Mouse (Mus musculus): ENCODE data around the gene Olfr1196.
"Not testable (repeated sequence)": the region's sequence is repeated elsewhere in the genome, so short reads cannot be mapped to it uniquely, and the experiment has no call there.

Olfr1196 gene

GRCm38 (mm10) chr2:88704497-88704896, at the start of gene Olfr1196:
Gene Olfr1196, minus strand, starts transcription at chr2:88704597.
- DNase-seq = no peak

GRCm38 (mm10) chr2:88751270-88751669, 46.9 kb upstream of the Olfr1196 start, which contains the start of gene Olfr1198:
Gene Olfr1198, minus strand, starts transcription at chr2:88751370.
- DNase-seq = no peak

DNA sequence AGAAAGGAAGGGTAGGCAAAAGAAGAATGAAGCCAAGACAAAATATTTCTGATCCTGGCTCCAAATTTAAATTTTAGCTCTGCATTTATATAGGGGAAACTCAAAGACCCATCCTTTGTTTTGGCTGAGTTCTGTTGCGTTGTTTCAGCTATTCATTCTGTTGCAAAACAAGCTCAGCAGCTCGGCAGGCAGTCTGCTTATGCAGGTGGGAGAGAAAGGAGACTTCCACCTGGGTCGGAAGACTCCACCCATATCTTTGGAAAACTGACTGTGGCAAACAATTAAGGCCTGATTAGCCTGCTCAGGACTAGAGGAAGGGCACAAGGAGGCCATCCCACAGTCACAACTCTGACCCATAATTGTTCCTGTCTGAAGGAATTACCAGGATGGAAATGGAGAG, 39.0 kb upstream of the Olfr1196 start:
- DNase-seq = no peak

DNA sequence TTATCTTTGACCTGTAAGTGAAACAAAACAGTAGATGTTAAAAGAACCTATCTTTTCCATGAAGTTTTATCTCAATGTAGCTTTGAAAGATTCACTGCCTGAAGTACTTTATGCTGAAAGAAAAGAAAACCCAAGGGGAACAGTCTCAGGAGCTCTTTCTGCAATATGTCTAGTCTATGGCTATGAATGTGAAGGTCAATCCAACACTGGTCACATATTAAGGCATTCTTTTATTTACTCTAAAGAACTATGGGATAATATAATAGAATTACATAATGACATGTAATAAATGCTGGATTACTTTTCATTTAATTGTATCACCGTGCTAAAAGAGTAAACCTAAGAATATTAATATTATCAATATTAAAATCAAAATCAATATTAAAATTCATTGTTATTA, 27.9 kb upstream of the Olfr1196 start, which contains the start of gene Olfr1197:
TSS of gene Olfr1197 (minus strand) at position 101 of the 400 bp plus-strand sequence.
- DNase-seq = no peak

DNA sequence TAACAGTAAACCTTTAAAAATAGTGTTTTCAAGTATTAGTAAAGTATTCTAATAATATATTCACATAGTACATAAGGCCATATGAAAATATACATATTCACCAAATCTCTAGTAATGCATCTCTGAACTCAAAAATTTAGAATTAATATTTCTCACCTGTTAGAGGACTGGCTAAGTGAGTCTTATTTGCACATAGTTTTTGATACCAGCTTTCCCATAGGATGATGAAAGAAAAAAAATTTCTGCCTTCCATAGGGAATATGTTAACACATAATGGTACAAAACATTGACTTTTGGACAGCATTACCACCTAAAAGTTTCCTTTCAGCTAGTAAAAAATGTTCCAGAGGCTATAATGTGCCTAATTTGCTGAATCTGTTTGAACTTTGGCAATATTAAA, 15.3 kb downstream of the Olfr1196 start, which contains the start of gene Olfr1195:
TSS of gene Olfr1195 (minus strand) at position 101 of the 400 bp plus-strand sequence.
- DNase-seq = no peak

GRCm38 (mm10) chr2:88675328-88675727, 29.1 kb downstream of the Olfr1196 start, which contains the start of gene Olfr1193:
Gene Olfr1193, plus strand, starts transcription at chr2:88675628.
- not testable (repeated sequence) for DNase-seq

DNA sequence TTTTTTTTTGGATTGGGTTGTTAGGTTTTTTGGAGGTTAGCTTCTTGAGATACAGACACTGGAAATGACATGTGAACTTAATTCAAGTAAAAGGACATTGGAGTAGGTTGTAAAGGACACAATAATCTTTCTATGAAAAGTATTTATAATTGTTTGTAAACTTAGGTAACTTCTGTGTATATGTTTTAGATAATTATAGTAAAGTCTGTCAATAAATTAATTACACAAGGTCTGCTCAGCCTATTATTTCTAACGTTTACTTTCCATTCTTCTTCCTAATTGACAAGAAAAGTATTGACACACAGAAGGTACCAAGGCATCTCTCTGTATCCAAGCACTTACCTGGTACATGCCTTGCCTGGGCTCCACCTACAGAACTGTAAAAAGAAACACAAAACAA, 56.2 kb downstream of the Olfr1196 start, which contains the start of gene Olfr1192-ps1:
TSS of gene Olfr1192-ps1 (plus strand) at position 301 of the 400 bp plus-strand sequence.
- DNase-seq = no peak

Measured in retina, postnatal 1 day (tissue).